In the genomic region with DNA sequence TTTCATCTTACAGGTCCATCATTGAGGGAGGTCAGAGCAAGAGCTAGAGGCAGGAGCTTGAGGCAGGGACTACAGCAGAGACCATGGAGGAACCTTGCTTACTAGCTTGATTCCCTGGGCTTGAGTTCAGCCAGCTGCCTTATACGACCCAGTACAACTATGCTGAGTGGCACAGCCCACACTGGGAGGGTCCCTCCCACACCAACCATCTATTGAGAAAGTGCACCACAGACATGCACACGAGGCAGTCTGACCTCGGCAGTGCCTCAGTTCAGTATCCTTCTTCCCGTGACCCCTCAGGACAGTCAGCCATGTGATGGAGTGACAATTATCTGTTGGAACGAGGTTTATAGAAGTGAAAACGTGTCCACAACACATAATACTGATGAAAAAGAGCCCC, we compare ENCODE assay signal across 30 mouse cellular contexts. TPM values are rescaled to one million over a fixed set of nuclear protein-coding genes. Genes with fewer than 3 reads are reported as not detected.
"Had no signal": no experiment of that assay in that cellular context is flagged by ENCODE, and none has a peak within 500 bp of the region (broad histone marks: within the 10 kb centered on the region; RNA-seq: fewer than 3 reads in every experiment).

No protein-coding gene starts in this region.

- H3K4me3 ChIP-seq: intestine, embryonic 15.5 days; limb, embryonic 10.5 days; limb, embryonic 13.5 days; liver, embryonic 12.5 days; liver, embryonic 15.5 days; lung, embryonic 15.5 days; midbrain, embryonic 12.5 days; midbrain, embryonic 15.5 days; neural tube, embryonic 13.5 days had no signal

- H3K27me3 ChIP-seq: intestine, embryonic 15.5 days; limb, embryonic 13.5 days; lung, embryonic 15.5 days; midbrain, embryonic 12.5 days; midbrain, embryonic 15.5 days; neural tube, embryonic 13.5 days had no signal

- ATAC-seq: intestine, embryonic 15.5 days; liver, embryonic 12.5 days; midbrain, embryonic 15.5 days had no signal

- H3K4me1 ChIP-seq: intestine, embryonic 15.5 days; limb, embryonic 13.5 days; liver, embryonic 12.5 days; liver, embryonic 15.5 days; lung, embryonic 15.5 days; midbrain, embryonic 12.5 days; midbrain, embryonic 15.5 days; neural tube, embryonic 13.5 days had no signal

- H3K4me2 ChIP-seq: intestine, embryonic 15.5 days; limb, embryonic 13.5 days; liver, embryonic 12.5 days; liver, embryonic 15.5 days; lung, embryonic 15.5 days; midbrain, embryonic 12.5 days; midbrain, embryonic 15.5 days; neural tube, embryonic 13.5 days had no signal

- H3K9ac ChIP-seq: intestine, embryonic 15.5 days; limb, embryonic 13.5 days; liver, embryonic 12.5 days; liver, embryonic 15.5 days; lung, embryonic 15.5 days; midbrain, embryonic 12.5 days; midbrain, embryonic 15.5 days; neural tube, embryonic 13.5 days had no signal

- H3K36me3 ChIP-seq: intestine, embryonic 15.5 days; limb, embryonic 10.5 days; limb, embryonic 13.5 days; liver, embryonic 12.5 days; liver, embryonic 15.5 days; lung, embryonic 15.5 days; midbrain, embryonic 12.5 days; midbrain, embryonic 15.5 days; neural tube, embryonic 13.5 days had no signal

- DNase-seq: kidney, adult 2 months; kidney, postnatal 25 days; layer of hippocampus, postnatal 36 days; liver; lung, adult 18-20 months; lung, postnatal 14 days; thymus, adult 18-20 months; thymus, postnatal 36 days had no signal

- H3K9me3 ChIP-seq: intestine, embryonic 15.5 days; limb, embryonic 10.5 days; liver, embryonic 12.5 days; liver, embryonic 15.5 days; lung, embryonic 15.5 days; midbrain, embryonic 12.5 days; midbrain, embryonic 15.5 days; neural tube, embryonic 13.5 days had no signal

- H3K27ac ChIP-seq: intestine, embryonic 15.5 days; kidney, postnatal 0 days; limb, embryonic 10.5 days; limb, embryonic 13.5 days; liver, embryonic 12.5 days; liver, embryonic 15.5 days; lung, embryonic 15.5 days; macrophage; midbrain, embryonic 12.5 days; midbrain, embryonic 15.5 days had no signal

RNA-seq across cellular contexts. Expression of gene Gm10160, which starts 15.8 kb away (rescaled TPM):
- total RNA-seq: layer of hippocampus, adult 8-10 months; layer of hippocampus, postnatal 10 days; layer of hippocampus, postnatal 36 days; left cerebral cortex, adult 8-10 months; left cerebral cortex, postnatal 14 days; megakaryocyte, adult 5-6 weeks; neutrophil, adult 5-6 weeks had no signal
- polyA plus RNA-seq: intestine, embryonic 15.5 days; kidney, adult 2 months; kidney, embryonic 14.5 days; kidney, postnatal 0 days; limb, embryonic 10.5 days; limb, embryonic 13.5 days; liver, embryonic 12.5 days; liver, embryonic 15.5 days; lung, embryonic 15.5 days; macrophage; midbrain, embryonic 12.5 days; midbrain, embryonic 15.5 days; neural tube, embryonic 13.5 days; small intestine, adult 2 months; spleen, adult 2 months; stomach, embryonic 16.5 days; urinary bladder, adult 2 months had no signal
